Mouse (Mus musculus) MN1 (cell line): ENCODE results near the gene Hmces.
"Not testable (repeated sequence)": the region's sequence is repeated elsewhere in the genome, so short reads cannot be mapped to it uniquely, and the experiment has no call there.

Source experiments
- DNase-seq: peaks from one replicate; pipeline ENCODE4 v3.0.0-alpha.2; 2016; ENCODE audit warnings: low spot score

Gene Hmces

GRCm38 (mm10) chr6:87914326-87915102 is 779 bp downstream of the Hmces start:
- DNase-seq: peak; percentile 42

DNA sequence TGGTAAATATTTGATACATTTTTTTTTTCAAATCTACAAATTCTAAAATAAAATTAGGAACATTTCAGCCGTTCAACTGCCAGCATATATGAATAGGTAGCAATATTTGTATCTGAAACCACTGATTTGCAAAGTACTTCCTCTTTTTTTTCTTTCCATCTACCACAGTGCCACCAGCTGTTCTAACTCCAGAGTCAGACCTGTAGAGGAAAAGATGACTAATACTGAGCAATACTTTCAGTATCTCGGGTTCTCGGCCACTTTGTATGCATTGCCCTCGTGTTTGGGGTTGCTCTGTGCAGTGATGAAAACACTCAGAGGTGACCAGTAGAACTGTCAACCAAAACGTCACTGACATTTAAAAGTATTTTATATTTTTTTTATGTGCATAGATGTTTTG is 2.2 kb downstream of the Hmces start:
- DNase-seq: peak; percentile 34

GRCm38 (mm10) chr6:87921201-87921600 is 7.5 kb downstream of the Hmces start:
- no peak for DNase-seq

DNA sequence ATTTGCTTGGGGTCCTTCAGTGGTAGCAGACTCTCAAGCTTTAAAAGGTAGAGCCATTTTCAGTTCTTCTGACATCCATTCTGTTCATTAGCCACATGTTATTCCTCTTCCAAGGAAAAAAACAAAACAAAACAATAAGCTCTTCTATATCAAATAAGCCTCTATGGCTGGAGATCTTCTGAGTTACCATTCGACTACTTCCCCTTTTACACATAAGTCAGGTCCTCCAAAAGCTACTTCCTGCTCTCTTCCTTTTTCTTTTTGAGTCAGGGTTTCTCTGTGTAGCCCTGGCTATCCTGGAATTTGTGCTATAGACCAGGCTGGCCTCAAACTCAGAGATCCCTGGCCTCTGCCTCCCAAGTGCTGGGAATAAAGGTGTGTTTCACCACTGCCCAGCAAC is 9.9 kb downstream of the Hmces start:
- no peak for DNase-seq

- no peak for DNase-seq
Measured at GRCm38 (mm10) chr6:87935037-87935436, 21.3 kb downstream of the Hmces start.

DNA sequence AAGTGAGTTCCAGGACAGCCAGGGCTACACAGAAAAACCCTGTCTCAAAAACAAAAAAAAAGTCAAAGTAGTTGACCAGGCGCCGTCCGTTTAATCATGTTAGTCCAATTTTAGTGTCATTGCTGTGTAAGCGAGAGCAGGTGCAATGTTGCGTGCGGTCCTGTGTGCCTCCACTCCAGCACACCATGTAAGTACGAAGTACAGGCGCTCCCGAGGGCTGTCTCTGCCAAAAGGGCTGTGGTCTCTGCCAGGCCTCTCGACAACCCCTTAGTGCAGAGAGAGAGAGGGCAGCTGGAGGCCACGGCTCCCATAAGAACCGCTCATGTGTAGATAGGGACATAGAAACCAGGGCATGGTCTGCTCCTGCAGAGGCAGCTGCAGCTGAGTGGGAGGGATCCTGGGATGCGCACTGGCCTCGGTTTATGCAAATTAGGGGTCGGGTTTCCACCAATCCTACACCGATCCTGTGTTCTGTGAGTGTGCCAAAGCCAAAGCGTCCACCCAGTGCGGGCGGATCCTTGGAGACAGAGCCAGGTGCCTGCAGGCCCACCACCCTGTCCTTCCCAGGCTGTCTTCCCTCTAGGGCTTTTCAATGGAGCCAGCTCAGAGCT is 23.5 kb downstream of the Hmces start:
- DNase-seq: peak; percentile 93

DNA sequence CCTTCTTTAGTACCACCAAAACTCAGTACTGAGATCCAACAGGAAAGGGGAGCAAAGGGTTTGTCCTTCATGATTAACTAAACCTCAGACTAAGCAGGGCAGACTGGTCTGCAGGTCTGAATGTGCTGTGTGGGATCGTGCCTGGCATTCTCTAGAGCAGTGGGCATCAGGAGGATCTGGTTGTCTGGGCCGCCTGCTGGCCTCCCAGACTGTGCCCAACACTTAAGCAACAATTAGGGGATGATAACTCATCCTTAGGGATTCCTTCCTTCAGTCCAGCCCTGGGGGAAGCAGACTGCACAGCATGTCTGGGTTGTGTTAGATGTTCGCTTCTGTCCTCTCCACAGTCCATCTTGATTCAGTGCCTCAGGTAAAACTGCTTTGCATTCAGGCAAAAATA is 25.2 kb downstream of the Hmces start:
- peak; percentile 63 for DNase-seq

- DNase-seq: no peak
Measured at GRCm38 (mm10) chr6:87942179-87942578, 28.4 kb downstream of the Hmces start.

DNA sequence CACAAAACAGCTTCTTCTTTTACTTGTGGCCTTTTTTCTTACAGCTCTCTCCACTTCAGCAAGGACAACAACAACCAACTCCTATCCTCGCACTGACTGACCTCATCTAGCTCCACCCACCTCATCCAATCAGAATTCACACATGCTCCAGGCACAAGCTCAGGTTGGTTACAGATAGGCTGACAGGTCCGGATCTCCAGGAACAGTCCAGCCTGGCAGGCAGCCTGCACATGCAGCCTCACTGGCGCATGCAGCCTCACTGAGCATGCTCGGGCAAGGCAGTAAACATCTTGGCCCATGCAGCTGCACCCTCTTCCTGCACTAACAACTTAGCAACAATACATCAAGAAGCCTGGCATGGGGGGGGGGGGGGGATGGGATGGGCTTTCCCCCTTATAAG is 48.7 kb downstream of the Hmces start:
- DNase-seq: not testable (repeated sequence)

DNA sequence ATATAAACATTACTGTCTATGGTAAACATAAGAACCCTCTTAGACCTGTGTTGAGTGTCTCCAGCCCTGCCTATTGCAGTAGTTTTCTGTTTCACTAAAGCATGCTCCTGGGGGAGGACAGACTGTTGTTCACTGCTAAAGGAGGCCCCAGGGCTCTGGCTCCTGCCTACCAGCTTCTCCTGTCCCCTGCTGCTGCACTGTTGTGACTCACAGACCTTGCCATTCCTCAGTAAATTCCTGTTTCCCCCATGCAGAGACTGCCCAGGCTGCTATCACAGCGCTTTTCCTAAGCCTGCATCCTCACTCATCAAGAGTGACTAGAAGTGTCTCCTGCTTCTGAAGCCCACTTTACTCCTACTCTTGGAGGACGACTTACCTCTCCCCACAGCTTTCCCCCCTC is 56.3 kb downstream of the Hmces start:
- no peak for DNase-seq

DNA sequence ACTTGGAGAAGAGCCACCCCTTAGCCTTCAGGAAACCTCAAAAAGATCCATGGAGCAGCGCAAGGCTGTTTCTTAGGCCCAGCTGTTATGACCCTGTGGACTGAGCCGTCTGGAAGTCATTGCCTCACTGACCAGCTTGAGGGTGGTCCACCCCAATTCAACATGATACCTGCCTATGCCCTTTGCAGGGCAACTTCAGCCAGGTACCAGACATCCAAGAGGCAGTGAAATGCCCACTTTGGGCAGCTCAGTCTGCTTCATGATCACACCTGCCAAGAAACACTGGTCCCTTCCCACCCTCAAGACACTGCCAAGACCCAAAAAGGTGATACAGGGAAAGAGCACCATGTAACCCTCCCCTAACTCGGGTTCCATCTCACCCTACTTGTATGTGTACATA is 66.0 kb downstream of the Hmces start:
- no peak for DNase-seq

DNA sequence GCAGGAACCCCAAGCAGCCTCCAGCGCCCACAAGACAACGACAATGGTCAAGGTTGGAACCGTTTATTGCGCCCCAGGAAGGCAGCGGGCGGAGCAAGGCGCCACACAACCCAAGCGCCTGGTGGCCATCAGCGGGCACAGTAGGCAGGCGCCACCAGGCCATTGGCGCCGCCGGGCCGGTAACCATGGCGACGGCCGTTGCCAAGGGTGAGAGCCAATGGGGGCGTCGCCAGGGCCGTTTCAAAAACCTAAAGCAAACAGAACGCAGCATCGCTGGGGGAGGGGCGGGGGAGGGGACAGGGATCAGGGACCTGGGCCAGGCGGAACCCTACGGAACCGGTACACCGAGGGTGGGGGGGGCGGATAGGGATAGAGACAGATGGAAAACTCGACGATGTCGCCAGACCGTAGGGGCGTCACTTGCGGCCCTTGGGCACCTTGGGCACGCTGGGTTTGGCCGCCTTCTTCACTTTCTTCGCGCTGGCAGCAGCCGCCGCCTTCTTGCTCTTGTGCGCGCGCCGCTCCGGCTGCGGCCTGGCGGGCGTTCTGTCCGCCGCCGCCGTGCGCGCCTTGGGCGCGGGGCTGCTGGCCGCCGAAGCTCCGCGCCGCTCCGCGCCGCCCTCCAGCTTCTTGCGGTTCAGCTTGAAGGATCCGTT is 66.8 kb downstream of the Hmces start:
- peak; percentile 96 for DNase-seq

GRCm38 (mm10) chr6:87981030-87981485 is 67.3 kb downstream of the Hmces start:
- peak; percentile 45 for DNase-seq

DNA sequence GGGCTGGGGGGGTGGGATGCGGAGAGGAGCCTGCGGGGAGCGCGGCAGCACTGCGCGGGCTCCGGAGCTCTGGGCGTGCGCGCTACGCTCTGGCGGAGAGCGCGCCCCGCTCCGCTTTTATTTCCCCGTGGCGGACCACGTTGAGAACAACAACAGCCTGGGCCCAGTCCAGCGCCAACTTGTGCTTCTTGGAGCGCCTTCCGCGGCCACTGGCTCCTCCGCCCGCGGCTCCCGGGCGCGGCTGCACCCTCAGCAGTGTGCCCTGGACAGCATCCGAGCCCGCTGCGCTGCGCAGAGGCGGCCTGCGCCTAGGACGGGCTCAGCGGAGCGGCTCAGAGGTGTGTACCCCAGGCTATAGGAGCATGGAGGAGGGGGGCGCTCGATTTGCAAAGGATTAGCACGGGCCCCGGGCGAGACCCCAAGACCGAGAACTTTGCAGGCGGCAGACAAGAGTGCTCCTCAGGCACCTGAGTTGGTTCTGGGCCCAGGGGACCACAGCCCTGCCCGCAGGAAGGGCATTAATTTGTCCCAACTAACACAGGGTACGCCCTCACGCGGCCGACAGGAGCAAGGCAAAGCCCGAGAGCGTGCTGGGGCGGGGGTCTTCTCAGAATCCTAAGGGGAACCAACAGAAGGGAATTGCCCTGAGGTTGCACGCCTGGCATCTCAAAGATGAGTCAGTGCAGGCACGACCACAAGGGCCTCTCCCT is 68.0 kb downstream of the Hmces start, which contains the start of gene H1fx:
H1fx (minus strand) TSS at position 91 of the 710 bp plus-strand sequence.
- peak; percentile 81 for DNase-seq

DNA sequence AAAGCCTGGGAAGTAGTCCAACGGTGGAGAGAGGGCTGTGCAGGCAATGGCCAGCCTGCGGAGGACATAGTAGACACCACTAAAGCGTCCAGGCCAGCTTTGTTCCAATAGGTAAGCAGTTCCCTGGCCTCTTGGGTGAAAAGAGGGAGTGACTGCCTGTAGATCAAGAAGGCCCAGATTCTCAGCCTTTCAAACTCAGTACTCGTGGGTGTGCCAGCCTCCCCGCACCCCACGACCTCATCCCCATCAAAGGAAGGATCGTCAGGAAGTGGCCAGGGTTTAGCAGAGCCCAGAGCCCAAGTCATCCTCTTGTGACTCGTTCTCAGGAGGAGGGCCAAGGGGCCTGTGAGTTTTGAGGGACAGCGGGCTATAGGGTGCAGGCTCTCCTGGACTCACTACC is 68.8 kb downstream of the Hmces start:
- DNase-seq: peak; percentile 25
